Mouse (Mus musculus): ENCODE measurements around the gene Cars. TPM values are rescaled to one million over a fixed set of nuclear protein-coding genes. Genes with fewer than 3 reads are reported as not detected.

The Cars gene
- total RNA-seq, 2 experiments from 2014 or later, result 53.8 to 62.8 TPM

GRCm38 (mm10) chr7:143513763-143514415 lies 86.0 kb downstream of the Cars start:
- DNase-seq (ENCODE audit: low spot score in 2 of 2), result no peak

- DNase-seq (ENCODE audit: low spot score in 2 of 2), result no peak
Observed at GRCm38 (mm10) chr7:143511335-143511712, 88.6 kb downstream of the Cars start.

GRCm38 (mm10) chr7:143510593-143511334 lies 89.1 kb downstream of the Cars start:
- DNase-seq (ENCODE audit: low spot score in 2 of 2), result no peak

- DNase-seq (ENCODE audit: low spot score in 2 of 2), result no peak
Observed at GRCm38 (mm10) chr7:143509566-143509965, 90.3 kb downstream of the Cars start.

Small RNA genes within 50 kb of the gene (microRNA-seq; reads per million reads assigned to microRNA genes)
- gene Mir7064, result 0 to 0.45 reads per million in 2 experiments

Other genes starting within 250 kb of the Cars start
- gene Cdkn1c, start 139.0 kb downstream of the Cars start, total RNA-seq (2021), result 10 to 100 TPM in 1 of 2 experiments, 1 to 10 TPM in 1; 9.7 to 14.5 TPM
- under 1 TPM; 0.21 to 0.36 TPM for gene Slc22a18, start 126.4 kb downstream of the Cars start, total RNA-seq (2021)
- not detected for gene Phlda2, start 96.9 kb downstream of the Cars start, total RNA-seq (2021)
- 100 to 1,000 TPM; 130 to 138 TPM for gene Nap1l4, start 51.0 kb downstream of the Cars start, total RNA-seq (2021)
- under 1 TPM; 0.12 to 0.23 TPM for gene Tnfrsf26, start 28.6 kb upstream of the Cars start, total RNA-seq (2021)
- 1 to 10 TPM; 2.1 to 2.9 TPM for gene Tnfrsf22, start 49.6 kb upstream of the Cars start, total RNA-seq (2021)
- gene Tnfrsf23, start 85.8 kb upstream of the Cars start, total RNA-seq (2021), result 1 to 10 TPM; 1.3 to 1.6 TPM
- 10 to 100 TPM; 36.3 to 40.9 TPM for gene Osbpl5, start 156.9 kb upstream of the Cars start, total RNA-seq (2021)
- gene Mrgprg, start 166.9 kb upstream of the Cars start, total RNA-seq (2021), result not detected
- 1 to 10 TPM; 5.5 to 6.1 TPM for gene Mrgpre, start 184.4 kb upstream of the Cars start, total RNA-seq (2021)
- gene Nadsyn1, start 222.8 kb upstream of the Cars start, total RNA-seq (2021), result 1 to 10 TPM; 5.7 to 6.3 TPM
- 10 to 100 TPM; 66.2 to 69.8 TPM for gene Dhcr7, start 223.1 kb upstream of the Cars start, total RNA-seq (2021)